Mouse (Mus musculus): ENCODE measurements around the gene Wscd2.

DNA sequence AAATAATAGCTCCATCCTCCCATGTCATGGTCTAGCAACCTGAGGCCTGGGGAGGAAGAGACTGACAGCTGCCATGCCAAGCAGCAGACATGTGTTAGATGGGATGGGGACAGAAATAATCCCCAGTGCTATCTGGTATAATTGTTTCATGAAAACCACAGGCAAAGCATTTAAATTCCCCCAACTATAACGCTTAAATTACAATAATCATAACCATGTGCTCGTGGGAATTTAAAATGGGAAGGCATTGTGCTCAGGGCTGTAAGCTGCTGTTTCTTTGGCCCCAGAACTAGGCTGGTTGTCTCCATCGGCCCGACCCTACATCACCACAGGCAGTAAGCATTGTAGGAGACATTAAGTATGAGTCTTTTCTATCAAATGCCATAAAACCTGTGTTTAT, 110.7 kb downstream of the Wscd2 start:
- TF ChIP-seq POLR2AphosphoS2 (IDR thresholded peaks at IDR 0.05; ENCODE audit: insufficient read length, low read depth) = no peak
- no peak for TF ChIP-seq TCF3 (IDR thresholded peaks at IDR 0.05; ENCODE audit: insufficient read length, low read depth)
- no peak for TF ChIP-seq POLR2A (IDR thresholded peaks at IDR 0.05; ENCODE audit: insufficient read length, low read depth)
- no peak for TF ChIP-seq MAX (IDR thresholded peaks at IDR 0.05; ENCODE audit: low read depth)
- no peak for TF ChIP-seq E2F4 (IDR thresholded peaks at IDR 0.05; ENCODE audit: insufficient read depth)
